Mouse (Mus musculus): ENCODE measurements around the gene Stpg1. TPM values are rescaled to one million over a fixed set of nuclear protein-coding genes. Genes with fewer than 3 reads are reported as not detected.

Gene Stpg1
- total RNA-seq, 2 experiments from 2014 or later: 0.24 TPM; not detected in 1

- DNase-seq (ENCODE audit: low spot score): no peak
Observed at GRCm38 (mm10) chr4:135509515-135509914, 14.9 kb downstream of the Stpg1 start.

- DNase-seq (ENCODE audit: low spot score): no peak
Observed at GRCm38 (mm10) chr4:135513865-135514264, 19.3 kb downstream of the Stpg1 start.

GRCm38 (mm10) chr4:135514925-135515324 is 20.3 kb downstream of the Stpg1 start:
- DNase-seq (ENCODE audit: low spot score): no peak

GRCm38 (mm10) chr4:135516351-135517316 is 22.0 kb downstream of the Stpg1 start:
- DNase-seq (ENCODE audit: low spot score): peak; percentile 63

- no peak for DNase-seq (ENCODE audit: low spot score)
Observed at GRCm38 (mm10) chr4:135518135-135518534, 23.5 kb downstream of the Stpg1 start.

- no peak for DNase-seq (ENCODE audit: low spot score)
Observed at GRCm38 (mm10) chr4:135520421-135520820, 25.8 kb downstream of the Stpg1 start.

GRCm38 (mm10) chr4:135523939-135524338 is 29.3 kb downstream of the Stpg1 start:
- no peak for DNase-seq (ENCODE audit: low spot score)

- DNase-seq (ENCODE audit: low spot score): no peak
Observed at GRCm38 (mm10) chr4:135525057-135525456, 30.5 kb downstream of the Stpg1 start.

- DNase-seq (ENCODE audit: low spot score): no peak
Observed at GRCm38 (mm10) chr4:135526039-135526710, 31.6 kb downstream of the Stpg1 start.

- DNase-seq (ENCODE audit: low spot score): no peak
Observed at GRCm38 (mm10) chr4:135530270-135530669, 35.7 kb downstream of the Stpg1 start.

GRCm38 (mm10) chr4:135531236-135531635 is 36.6 kb downstream of the Stpg1 start:
- no peak for DNase-seq (ENCODE audit: low spot score)

GRCm38 (mm10) chr4:135531771-135532613 is 37.4 kb downstream of the Stpg1 start:
- DNase-seq (ENCODE audit: low spot score): no peak

- DNase-seq (ENCODE audit: low spot score): no peak
Observed at GRCm38 (mm10) chr4:135533001-135533400, 38.4 kb downstream of the Stpg1 start.

- DNase-seq (ENCODE audit: low spot score): no peak
Observed at GRCm38 (mm10) chr4:135535021-135535420, 40.4 kb downstream of the Stpg1 start.

- DNase-seq (ENCODE audit: low spot score): no peak
Observed at GRCm38 (mm10) chr4:135539056-135539455, 44.5 kb downstream of the Stpg1 start.

- no peak for DNase-seq (ENCODE audit: low spot score)
Observed at GRCm38 (mm10) chr4:135540057-135540456, 45.5 kb downstream of the Stpg1 start.

- no peak for DNase-seq (ENCODE audit: low spot score)
Observed at GRCm38 (mm10) chr4:135544284-135544683, 49.7 kb downstream of the Stpg1 start.

GRCm38 (mm10) chr4:135545080-135545511 is 50.5 kb downstream of the Stpg1 start:
- DNase-seq (ENCODE audit: low spot score): no peak

GRCm38 (mm10) chr4:135546008-135546407 is 51.4 kb downstream of the Stpg1 start:
- DNase-seq (ENCODE audit: low spot score): no peak

- DNase-seq (ENCODE audit: low spot score): no peak
Observed at GRCm38 (mm10) chr4:135546793-135547192, 52.2 kb downstream of the Stpg1 start.

- no peak for DNase-seq (ENCODE audit: low spot score)
Observed at GRCm38 (mm10) chr4:135547551-135547950, 53.0 kb downstream of the Stpg1 start.

GRCm38 (mm10) chr4:135548108-135548507 is 53.5 kb downstream of the Stpg1 start:
- DNase-seq (ENCODE audit: low spot score): no peak
